Mouse (Mus musculus) intestine, postnatal 0 days (tissue): Measurements from ENCODE around the gene Ptprg. TPM values are rescaled to one million over a fixed set of nuclear protein-coding genes. Genes with fewer than 3 reads are reported as not detected.

Experiments used
- ATAC-seq: fragments of 200-750 bp; cut with Nextera tagmentation; 2 replicates; pipeline ENCODE4 v1.8.0; 2017; ENCODE audit warnings: mild to moderate bottlenecking, moderate TSS enrichment, moderate library complexity
- H3K27ac ChIP-seq: fragments of 300-500 bp; sonication (generic); 2 replicates; pipeline ENCODE4 v1.5.1; 2014; ENCODE audit warnings: mild to moderate bottlenecking, low read depth, low read length, moderate library complexity
- H3K27me3 ChIP-seq: fragments of 300-500 bp; sonication (generic); replicated peaks from 2 replicates; pipeline ENCODE4 v1.6.1; 2014; ENCODE audit warnings: low read length, mixed read lengths; ENCODE audit not compliant: control insufficient read depth, insufficient read depth
- H3K36me3 ChIP-seq: fragments of 300-500 bp; sonication (generic); 2 replicates; pipeline ENCODE4 v1.6.1; 2014; ENCODE audit warnings: mild to moderate bottlenecking, moderate library complexity; ENCODE audit not compliant: control insufficient read depth, insufficient read depth
- H3K4me1 ChIP-seq: fragments of 300-500 bp; sonication (generic); replicated peaks from 2 replicates; pipeline ENCODE4 v1.6.1; 2014; ENCODE audit warnings: antibody characterized with exemption, low read length, mixed read lengths; ENCODE audit not compliant: control insufficient read depth, insufficient read depth
- H3K4me2 ChIP-seq: fragments of 300-500 bp; sonication (generic); replicated peaks from 2 replicates; pipeline ENCODE4 v1.6.1; 2014; ENCODE audit warnings: low read depth, mild to moderate bottlenecking, moderate library complexity
- H3K4me3 ChIP-seq: fragments of 300-500 bp; sonication (generic); 2 replicates; pipeline ENCODE4 v1.5.1; 2014; ENCODE audit warnings: low read depth, low read length
- H3K9ac ChIP-seq: fragments of 300-500 bp; sonication (generic); 2 replicates; pipeline ENCODE4 v1.6.1; 2014; ENCODE audit warnings: mild to moderate bottlenecking, low read depth, low read length
- H3K9me3 ChIP-seq: fragments of 300-500 bp; sonication (generic); 2 replicates; pipeline ENCODE4 v1.6.1; 2016; ENCODE audit warnings: mixed run types; ENCODE audit not compliant: control insufficient read depth
- CTCF ChIP-seq: sonication (generic); IDR thresholded peaks from 2 replicates; pipeline ENCODE4 v1.5.1; 2016; ENCODE audit warnings: low read depth, mild to moderate bottlenecking, control low read depth, antibody characterized with exemption, moderate library complexity
- WGBS: fragments of 180-500 bp; shearing (Covaris S2); extraction: QIAGEN DNeasy Blood & Tissue Kit; methylation state at CpG from one replicate; pipeline ENCODE4 v1.1.7; 2014; 5-methylcytosine and 5-hydroxymethylcytosine counted together
- polyA plus RNA-seq: library from polyadenylated mRNA; unstranded; fragments of >200 nt; fragmentation: Nextera tagmentation; extraction: Ambion mirVana; gene quantifications from 2 replicates; pipeline ENCODE4 v1.2.1, GENCODE M21; 2015

Ptprg gene
- polyA plus RNA-seq, 1 experiment from 2014 or later: 3.7 TPM

- Histone ChIP-seq H3K27ac (no peak overlapping the region), H3K36me3 (no peaks in the 10 kb centered on the region), H3K9me3 (no peaks in the 10 kb centered on the region), H3K9ac (no peak overlapping the region), H3K4me2 (no peak overlapping the region), H3K4me3 (no peak overlapping the region), H3K27me3 (no peaks in the 10 kb centered on the region), H3K4me1 (0 out of 2 replicates have a peak, but pooled peaks cover 5% of the 10 kb centered on the region)
- no peak for ATAC-seq
- WGBS: 88% methylated on average over 5 of the region's 5 CpGs
- no peak for TF ChIP-seq CTCF
Observed at GRCm38 (mm10) chr14:11639366-11639765, 86.0 kb downstream of the Ptprg start.

GRCm38 (mm10) chr14:11640372-11640771, 87.0 kb downstream of the Ptprg start:
- Histone ChIP-seq H3K4me3 (no peak overlapping the region), H3K27me3 (no peaks in the 10 kb centered on the region), H3K4me1 (0 out of 2 replicates have a peak, but pooled peaks cover 5% of the 10 kb centered on the region), H3K36me3 (no peaks in the 10 kb centered on the region), H3K9me3 (no peaks in the 10 kb centered on the region), H3K27ac (no peak overlapping the region), H3K4me2 (no peak overlapping the region), H3K9ac (no peak overlapping the region)
- ATAC-seq: no peak
- TF ChIP-seq CTCF: no peak

DNA sequence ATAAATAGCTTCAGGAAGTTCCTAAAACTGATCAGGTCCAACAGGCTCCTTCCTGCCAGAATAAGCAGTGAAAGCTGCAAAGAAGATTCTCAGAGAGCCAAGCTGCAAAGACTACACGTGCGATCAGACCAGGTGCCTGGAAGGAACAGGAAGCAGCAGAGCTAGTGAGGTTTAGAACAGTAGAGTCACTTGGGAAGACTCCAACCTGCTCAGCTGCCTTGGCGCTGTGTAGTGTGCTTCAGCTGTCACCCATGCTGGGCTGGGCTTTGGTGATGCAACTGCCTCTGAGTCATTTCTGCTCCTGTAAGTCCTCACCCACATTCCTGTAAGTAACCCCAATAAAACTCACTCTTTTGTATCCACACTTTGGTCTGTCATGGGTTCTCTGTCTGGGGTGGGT, 87.7 kb downstream of the Ptprg start:
- Histone ChIP-seq H3K9ac (no peak overlapping the region), H3K27me3 (no peaks in the 10 kb centered on the region), H3K36me3 (no peaks in the 10 kb centered on the region), H3K4me1 (0 out of 2 replicates have a peak, but pooled peaks cover 5% of the 10 kb centered on the region), H3K4me2 (no peak overlapping the region), H3K27ac (no peak overlapping the region), H3K4me3 (no peak overlapping the region), H3K9me3 (no peaks in the 10 kb centered on the region)
- peak; percentile 73 for ATAC-seq
- 63% methylated on average over 3 of the region's 3 CpGs for WGBS
- no peak for TF ChIP-seq CTCF

GRCm38 (mm10) chr14:11642977-11643376, 89.6 kb downstream of the Ptprg start:
- H3K36me3 ChIP-seq: no peaks in the 10 kb centered on the region
- TF ChIP-seq CTCF: peak; percentile 76
- no peaks in the 10 kb centered on the region for H3K27me3 ChIP-seq
- ATAC-seq: peak; percentile 75
- H3K4me2 ChIP-seq: no peak overlapping the region
- H3K4me3 ChIP-seq: no peak overlapping the region
- 44% methylated on average over 1 of the region's 1 CpGs for WGBS
- H3K27ac ChIP-seq: no peak overlapping the region
- H3K9ac ChIP-seq: no peak overlapping the region
- no peaks in the 10 kb centered on the region for H3K9me3 ChIP-seq
- no peaks in the 10 kb centered on the region for H3K4me1 ChIP-seq

GRCm38 (mm10) chr14:11657374-11657773, 104.0 kb downstream of the Ptprg start:
- Histone ChIP-seq H3K9me3 (no peaks in the 10 kb centered on the region), H3K27ac (no peak overlapping the region), H3K9ac (no peak overlapping the region), H3K36me3 (no peaks in the 10 kb centered on the region), H3K4me2 (no peak overlapping the region), H3K4me1 (no peaks in the 10 kb centered on the region), H3K4me3 (no peak overlapping the region), H3K27me3 (no peaks in the 10 kb centered on the region)
- no peak for TF ChIP-seq CTCF
- ATAC-seq: no peak
- 62% methylated on average over 6 of the region's 6 CpGs for WGBS

- H3K4me2 ChIP-seq: no peak overlapping the region
- no peak for TF ChIP-seq CTCF
- H3K4me3 ChIP-seq: no peak overlapping the region
- H3K4me1 ChIP-seq: no peaks in the 10 kb centered on the region
- no peaks in the 10 kb centered on the region for H3K36me3 ChIP-seq
- H3K9me3 ChIP-seq: no peaks in the 10 kb centered on the region
- H3K9ac ChIP-seq: no peak overlapping the region
- 55% methylated on average over 11 of the region's 11 CpGs for WGBS
- H3K27me3 ChIP-seq: no peaks in the 10 kb centered on the region
- no peak for ATAC-seq
- H3K27ac ChIP-seq: no peak overlapping the region
Observed at GRCm38 (mm10) chr14:11663661-11664215, 110.4 kb downstream of the Ptprg start.

- no peak overlapping the region for H3K4me2 ChIP-seq
- no peaks in the 10 kb centered on the region for H3K4me1 ChIP-seq
- no peak overlapping the region for H3K9ac ChIP-seq
- 74% methylated on average over 9 of the region's 9 CpGs for WGBS
- H3K36me3 ChIP-seq: no peaks in the 10 kb centered on the region
- no peaks in the 10 kb centered on the region for H3K9me3 ChIP-seq
- no peak for TF ChIP-seq CTCF
- no peak overlapping the region for H3K27ac ChIP-seq
- ATAC-seq: no peak
- no peaks in the 10 kb centered on the region for H3K27me3 ChIP-seq
- no peak overlapping the region for H3K4me3 ChIP-seq
Observed at GRCm38 (mm10) chr14:11664302-11664701, 111.0 kb downstream of the Ptprg start.
